Mouse (Mus musculus): ENCODE measurements around the gene Arhgap23. TPM values are rescaled to one million over a fixed set of nuclear protein-coding genes. Genes with fewer than 3 reads are reported as not detected.

Gene Arhgap23
- polyA plus RNA-seq, 1 experiment from 2014 or later, result 3.9 TPM

- Histone ChIP-seq H3K36me3 (peaks cover 58% of the 10 kb centered on the region), H3K4me3 (no peak overlapping the region), H3K27me3 (ENCODE audit: low read depth, poor library complexity, severe bottlenecking) (no peaks in the 10 kb centered on the region), H3K4me1 (0 out of 2 replicates have a peak, but pooled peaks cover 5% of the 10 kb centered on the region), H3K9me3 (replicated peaks) (no peaks in the 10 kb centered on the region), H3K27ac (no peak overlapping the region)
- DNase-seq (ENCODE audit: low spot score), result no peak
- 83% methylated on average over 3 of the region's 3 CpGs for WGBS
These were observed 72.3 kb downstream of the Arhgap23 start for GRCm38 (mm10) chr11:97487656-97488055.

- Histone ChIP-seq H3K36me3 (peaks cover 58% of the 10 kb centered on the region), H3K4me1 (0 out of 2 replicates have a peak, but pooled peaks cover 5% of the 10 kb centered on the region), H3K27me3 (ENCODE audit: low read depth, poor library complexity, severe bottlenecking) (no peaks in the 10 kb centered on the region), H3K9me3 (replicated peaks) (no peaks in the 10 kb centered on the region), H3K27ac (no peak overlapping the region), H3K4me3 (no peak overlapping the region)
- peak; percentile 91 for DNase-seq (ENCODE audit: low spot score)
- WGBS, result 26% methylated on average over 16 of the region's 16 CpGs
These were observed 74.4 kb downstream of the Arhgap23 start for GRCm38 (mm10) chr11:97489589-97490324.

- Histone ChIP-seq H3K27me3 (ENCODE audit: low read depth, poor library complexity, severe bottlenecking) (peaks cover 3% of the 10 kb centered on the region), H3K36me3 (peaks cover 56% of the 10 kb centered on the region), H3K27ac (no peak overlapping the region), H3K9me3 (replicated peaks) (no peaks in the 10 kb centered on the region), H3K4me1 (0 out of 2 replicates have a peak, but pooled peaks cover 5% of the 10 kb centered on the region), H3K4me3 (no peak overlapping the region)
- DNase-seq (ENCODE audit: low spot score), result no peak
- 77% methylated on average over 10 of the region's 10 CpGs for WGBS
These were observed 76.3 kb downstream of the Arhgap23 start for GRCm38 (mm10) chr11:97491640-97492039.

- Histone ChIP-seq H3K4me3 (no peak overlapping the region), H3K36me3 (peaks cover 60% of the 10 kb centered on the region), H3K4me1 (0 out of 2 replicates have a peak, but pooled peaks cover 5% of the 10 kb centered on the region), H3K9me3 (replicated peaks) (no peaks in the 10 kb centered on the region), H3K27ac (no peak overlapping the region), H3K27me3 (ENCODE audit: low read depth, poor library complexity, severe bottlenecking) (peaks cover 15% of the 10 kb centered on the region)
- no peak for DNase-seq (ENCODE audit: low spot score)
- 86% methylated on average over 3 of the region's 3 CpGs for WGBS
These were observed 77.5 kb downstream of the Arhgap23 start for GRCm38 (mm10) chr11:97492836-97493235.

- WGBS, result 81% methylated on average over 4 of the region's 4 CpGs
- H3K27me3 ChIP-seq (ENCODE audit: low read depth, poor library complexity, severe bottlenecking), result peaks cover 62% of the 10 kb centered on the region
These were observed 82.2 kb downstream of the Arhgap23 start for GRCm38 (mm10) chr11:97497543-97497942.

GRCm38 (mm10) chr11:97499865-97500719 is 84.8 kb downstream of the Arhgap23 start, which contains the start of gene 4933428G20Rik:
Gene 4933428G20Rik (minus strand): TSS chr11:97500340.
- Histone ChIP-seq H3K4me3 (peak within 1 kb of the TSS; percentile 54), H3K4me1 (peaks cover 31% of the 10 kb centered on the region), H3K9me3 (replicated peaks) (no peaks in the 10 kb centered on the region), H3K36me3 (peaks cover 35% of the 10 kb centered on the region), H3K27me3 (ENCODE audit: low read depth, poor library complexity, severe bottlenecking) (peaks cover 75% of the 10 kb centered on the region), H3K27ac (peak within 1 kb of the TSS; percentile 59)
- peak; percentile 57 for DNase-seq (ENCODE audit: low spot score)
- 5% methylated on average over 88 of the region's 88 CpGs for WGBS

More at GRCm38 (mm10) chr11:97497543-97497942, 82.2 kb downstream of the Arhgap23 start:
- DNase-seq (ENCODE audit: low spot score), result no peak
- Histone ChIP-seq H3K36me3 (peaks cover 52% of the 10 kb centered on the region), H3K9me3 (replicated peaks) (no peaks in the 10 kb centered on the region), H3K4me1 (peaks cover 29% of the 10 kb centered on the region), H3K27ac (no peak overlapping the region), H3K4me3 (no peak overlapping the region)

- Histone ChIP-seq H3K27ac (peak overlapping the region; percentile 59), H3K36me3 (peaks cover 28% of the 10 kb centered on the region), H3K9me3 (replicated peaks) (no peaks in the 10 kb centered on the region), H3K27me3 (ENCODE audit: low read depth, poor library complexity, severe bottlenecking) (peaks cover 78% of the 10 kb centered on the region), H3K4me1 (peaks cover 31% of the 10 kb centered on the region), H3K4me3 (peak overlapping the region; percentile 54)
- DNase-seq (ENCODE audit: low spot score), result peak; percentile 53
- 10% methylated on average over 51 of the region's 51 CpGs for WGBS
These were observed 85.6 kb downstream of the Arhgap23 start for GRCm38 (mm10) chr11:97500720-97501448.

- Histone ChIP-seq H3K27me3 (ENCODE audit: low read depth, poor library complexity, severe bottlenecking) (peaks cover 67% of the 10 kb centered on the region), H3K9me3 (replicated peaks) (no peaks in the 10 kb centered on the region), H3K4me3 (no peak overlapping the region), H3K36me3 (peaks cover 23% of the 10 kb centered on the region), H3K4me1 (peaks cover 31% of the 10 kb centered on the region), H3K27ac (no peak overlapping the region)
- 30% methylated on average over 9 of the region's 9 CpGs for WGBS
- no peak for DNase-seq (ENCODE audit: low spot score)
These were observed 87.0 kb downstream of the Arhgap23 start for GRCm38 (mm10) chr11:97502383-97502782.

- no peaks in the 10 kb centered on the region for H3K9me3 ChIP-seq (replicated peaks)
- peaks cover 63% of the 10 kb centered on the region for H3K27me3 ChIP-seq (ENCODE audit: low read depth, poor library complexity, severe bottlenecking)
- WGBS, result 88% methylated on average over 4 of the region's 4 CpGs
- H3K36me3 ChIP-seq, result peaks cover 19% of the 10 kb centered on the region
- no peak for DNase-seq (ENCODE audit: low spot score)
- H3K4me3 ChIP-seq, result no peak overlapping the region
- no peak overlapping the region for H3K27ac ChIP-seq
- peaks cover 34% of the 10 kb centered on the region for H3K4me1 ChIP-seq
These were observed 87.5 kb downstream of the Arhgap23 start for GRCm38 (mm10) chr11:97502846-97503245.

GRCm38 (mm10) chr11:97505784-97506183 is 90.5 kb downstream of the Arhgap23 start:
- H3K36me3 ChIP-seq, result peaks cover 7% of the 10 kb centered on the region
- DNase-seq (ENCODE audit: low spot score), result no peak
- peaks cover 37% of the 10 kb centered on the region for H3K27me3 ChIP-seq (ENCODE audit: low read depth, poor library complexity, severe bottlenecking)
- WGBS, result 81% methylated on average over 4 of the region's 4 CpGs
- no peak overlapping the region for H3K4me3 ChIP-seq
- peaks cover 40% of the 10 kb centered on the region for H3K4me1 ChIP-seq
- H3K9me3 ChIP-seq (replicated peaks), result no peaks in the 10 kb centered on the region
- no peak overlapping the region for H3K27ac ChIP-seq

GRCm38 (mm10) chr11:97506331-97506730 is 91.0 kb downstream of the Arhgap23 start:
- H3K9me3 ChIP-seq (replicated peaks), result no peaks in the 10 kb centered on the region
- no peak overlapping the region for H3K27ac ChIP-seq
- H3K4me3 ChIP-seq, result no peak overlapping the region
- peaks cover 31% of the 10 kb centered on the region for H3K27me3 ChIP-seq (ENCODE audit: low read depth, poor library complexity, severe bottlenecking)
- peaks cover 39% of the 10 kb centered on the region for H3K4me1 ChIP-seq
- DNase-seq (ENCODE audit: low spot score), result no peak
- WGBS, result 61% methylated on average over 8 of the region's 8 CpGs
- H3K36me3 ChIP-seq, result 0 out of 2 replicates have a peak, but pooled peaks cover 2% of the 10 kb centered on the region

GRCm38 (mm10) chr11:97508198-97508597 is 92.9 kb downstream of the Arhgap23 start:
- no peak for DNase-seq (ENCODE audit: low spot score)
- 82% methylated on average over 3 of the region's 3 CpGs for WGBS
- H3K4me1 ChIP-seq, result peaks cover 48% of the 10 kb centered on the region
- no peaks in the 10 kb centered on the region for H3K36me3 ChIP-seq
- no peak overlapping the region for H3K27ac ChIP-seq
- no peak overlapping the region for H3K4me3 ChIP-seq
- no peaks in the 10 kb centered on the region for H3K9me3 ChIP-seq (replicated peaks)
- peaks cover 13% of the 10 kb centered on the region; the same call in 1 of the 2 replicates for H3K27me3 ChIP-seq (ENCODE audit: low read depth, poor library complexity, severe bottlenecking)

Measured in limb, embryonic 10.5 days (tissue).